Mouse (Mus musculus) retina, embryonic 14.5 days (tissue): ENCODE data around the gene Plekhg1.

ENCODE experiments used
- DNase-seq: peaks from one replicate; pipeline ENCODE4 v3.0.0-alpha.2; 2015; ENCODE audit warnings: low spot score

The Plekhg1 gene

DNA sequence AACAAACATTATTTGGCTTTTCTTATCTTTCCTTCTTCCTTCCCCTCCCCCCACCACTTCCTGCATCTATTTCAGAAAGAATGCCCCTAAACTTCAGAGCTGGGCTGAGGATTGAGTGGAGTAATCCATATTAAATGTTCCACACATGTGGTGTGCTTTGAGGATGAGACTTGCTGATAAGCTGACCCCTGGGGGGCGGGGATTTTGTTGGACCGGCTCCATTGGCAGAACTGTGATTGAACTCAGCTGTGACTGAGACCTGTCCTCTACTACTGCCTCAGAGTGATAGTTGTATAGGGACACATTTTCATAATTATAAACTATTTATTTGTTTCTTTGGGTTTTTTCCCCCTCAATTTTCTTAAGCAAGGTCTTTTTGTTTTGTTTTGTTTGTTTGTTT lies 2.9 kb downstream of the Plekhg1 start:
- DNase-seq, result no peak

GRCm38 (mm10) chr10:3743826-3744225 lies 3.7 kb downstream of the Plekhg1 start:
- no peak for DNase-seq

GRCm38 (mm10) chr10:3746794-3747518 lies 6.8 kb downstream of the Plekhg1 start:
- DNase-seq, result no peak

DNA sequence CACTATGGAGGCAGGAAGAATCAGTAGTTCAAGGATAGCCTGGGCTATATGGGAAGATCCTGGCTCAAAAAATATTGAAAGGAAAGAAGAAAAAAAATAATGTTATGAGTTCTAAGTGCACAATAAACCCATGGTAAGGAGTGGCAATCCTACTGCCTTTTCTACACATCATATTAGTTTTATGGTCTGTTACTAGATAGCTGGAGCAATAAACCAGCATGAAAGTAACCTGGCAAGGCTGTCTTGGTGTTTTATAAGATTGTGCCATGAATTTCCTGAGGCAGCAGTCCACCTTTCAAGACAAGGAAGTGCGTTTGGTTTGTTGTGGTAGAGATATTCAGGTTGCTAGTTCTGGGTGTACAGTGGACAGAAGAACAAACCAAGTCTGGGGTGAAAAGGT lies 9.4 kb downstream of the Plekhg1 start:
- DNase-seq, result no peak

DNA sequence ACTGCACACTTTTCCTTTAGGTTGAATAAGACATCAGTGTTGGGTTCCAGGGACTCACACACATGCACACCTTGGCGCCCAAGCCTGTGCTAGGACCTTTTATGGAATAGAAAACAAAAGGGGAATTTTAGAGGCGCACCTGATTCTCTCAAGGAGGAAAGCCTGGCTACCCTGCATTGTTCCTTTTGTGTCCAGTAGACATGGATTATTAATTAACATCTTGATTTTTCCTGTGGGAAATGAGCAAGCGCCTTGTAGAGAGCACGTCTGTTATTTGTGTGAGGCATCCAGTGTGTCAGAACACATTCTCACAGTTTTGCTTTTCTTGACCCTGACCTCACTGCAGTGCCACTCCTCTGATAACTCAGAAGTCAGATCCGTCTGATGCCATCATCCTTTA lies 21.8 kb downstream of the Plekhg1 start:
- no peak for DNase-seq

DNA sequence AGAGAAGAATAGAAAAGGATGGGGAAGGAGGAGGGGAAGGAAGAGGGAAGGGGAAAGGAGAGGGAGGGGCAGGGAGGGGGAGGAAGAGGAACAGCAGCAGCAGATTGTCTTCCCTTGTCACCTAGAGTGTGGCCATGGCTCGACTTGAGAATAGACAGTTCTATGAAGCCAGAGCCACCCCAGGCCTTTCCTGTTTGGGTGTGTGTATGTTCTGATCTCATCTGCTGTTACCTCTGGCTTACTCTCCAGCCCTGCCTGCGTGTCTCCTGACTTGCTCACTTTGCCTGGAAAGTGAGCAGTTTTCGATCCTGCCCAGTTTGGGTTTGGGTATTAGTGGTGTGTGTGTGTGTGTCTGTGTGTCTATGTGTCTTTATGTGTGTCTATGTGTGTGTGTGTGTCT lies 23.0 kb downstream of the Plekhg1 start:
- no peak for DNase-seq

DNA sequence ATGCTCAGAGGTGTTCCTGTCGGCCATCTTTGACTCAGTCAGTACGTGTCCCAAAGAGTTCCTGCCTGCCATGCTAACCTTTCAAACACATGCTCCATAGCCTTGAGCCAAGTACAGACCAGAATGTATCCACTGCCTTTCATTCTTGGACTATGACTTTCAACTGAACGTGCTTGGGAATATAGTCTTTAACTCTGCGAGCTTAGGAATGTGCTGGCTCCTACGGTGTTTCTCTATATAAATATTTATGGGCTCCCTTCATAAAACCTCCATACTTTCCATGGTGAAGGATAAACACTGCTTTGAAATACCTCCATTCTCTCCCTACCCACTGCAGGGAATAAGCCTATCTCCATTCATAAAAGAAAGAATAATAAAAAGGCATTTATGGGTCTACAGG lies 29.0 kb downstream of the Plekhg1 start:
- no peak for DNase-seq

DNA sequence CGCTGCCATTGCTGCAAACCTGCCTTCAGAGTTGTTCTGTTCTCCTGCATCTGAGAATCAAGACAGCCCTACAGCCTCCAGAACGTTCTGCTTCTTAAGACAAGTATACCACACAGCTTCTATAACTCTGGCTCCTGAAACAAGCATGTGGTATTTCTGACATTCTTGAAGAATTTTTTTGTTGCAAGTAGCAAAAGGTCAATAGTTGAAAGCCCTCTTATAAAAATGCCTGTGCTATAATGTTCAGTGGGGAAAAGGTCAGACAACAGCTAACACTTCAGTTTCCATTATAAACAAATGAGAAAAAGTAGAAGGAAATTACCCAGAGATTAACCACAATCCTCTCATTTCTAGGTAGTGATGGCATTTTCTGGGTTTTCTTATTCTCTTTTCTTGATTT lies 34.2 kb downstream of the Plekhg1 start:
- DNase-seq, result no peak

DNA sequence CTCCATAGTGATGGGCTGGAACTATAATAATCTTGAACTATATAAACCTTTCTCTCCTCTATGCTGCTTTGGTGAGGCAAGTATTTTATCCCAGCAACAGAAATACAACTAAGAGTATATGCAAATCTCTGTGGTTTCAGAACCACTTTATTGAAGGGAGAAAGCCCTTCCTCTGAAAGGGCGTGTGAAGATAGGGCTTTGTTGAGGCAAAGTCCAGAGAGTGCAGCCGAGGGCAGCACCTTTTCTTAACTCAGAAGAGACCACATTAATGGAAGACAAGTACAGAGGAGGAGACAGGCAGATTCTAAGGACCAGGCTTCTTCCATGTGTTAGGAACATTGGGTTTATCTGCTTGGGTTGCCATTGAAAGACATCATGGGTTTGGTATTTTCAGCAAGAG lies 36.6 kb downstream of the Plekhg1 start:
- no peak for DNase-seq

GRCm38 (mm10) chr10:3785362-3785761 lies 45.2 kb downstream of the Plekhg1 start:
- no peak for DNase-seq

GRCm38 (mm10) chr10:3786531-3786930 lies 46.4 kb downstream of the Plekhg1 start:
- DNase-seq, result no peak

DNA sequence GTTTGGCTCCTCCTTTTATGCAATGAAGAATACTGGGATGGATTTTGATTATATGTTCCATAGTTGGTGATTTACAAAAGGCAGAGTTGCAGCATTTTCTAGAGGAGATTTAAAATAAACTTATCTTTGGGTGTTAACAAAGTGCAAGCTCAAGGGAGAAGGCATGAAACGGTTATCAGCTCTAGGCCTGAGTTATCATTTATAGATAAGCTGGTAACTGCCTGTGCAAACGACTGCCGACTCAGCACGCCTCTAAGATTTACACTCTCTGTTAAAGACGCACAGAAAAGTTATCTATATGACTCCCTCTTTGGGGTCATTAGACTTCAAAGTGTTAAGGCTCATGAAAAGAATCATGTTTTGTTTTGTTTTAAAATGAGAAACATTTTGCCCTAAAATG lies 46.8 kb downstream of the Plekhg1 start:
- DNase-seq, result no peak

- DNase-seq, result no peak
These were observed 53.7 kb downstream of the Plekhg1 start for GRCm38 (mm10) chr10:3793825-3794224.

DNA sequence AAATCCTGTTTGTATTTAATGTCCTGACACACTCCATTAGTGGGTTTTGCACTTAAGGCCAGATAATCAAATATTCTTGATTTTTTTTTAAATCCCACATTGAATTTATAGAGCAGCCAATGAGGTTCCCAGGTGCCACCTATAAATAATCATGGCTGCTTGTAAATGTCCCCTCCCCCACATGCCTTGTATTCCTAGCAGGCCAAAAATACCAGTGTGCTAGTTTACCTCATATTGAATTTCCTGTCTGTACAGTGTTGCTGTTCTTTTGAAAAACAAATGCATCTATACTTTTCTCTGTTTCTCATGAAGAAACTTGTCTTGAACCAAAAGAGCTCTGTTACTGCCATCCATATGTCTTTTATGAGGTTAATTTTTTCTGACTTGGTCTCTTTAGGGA lies 59.3 kb downstream of the Plekhg1 start:
- DNase-seq, result no peak

DNA sequence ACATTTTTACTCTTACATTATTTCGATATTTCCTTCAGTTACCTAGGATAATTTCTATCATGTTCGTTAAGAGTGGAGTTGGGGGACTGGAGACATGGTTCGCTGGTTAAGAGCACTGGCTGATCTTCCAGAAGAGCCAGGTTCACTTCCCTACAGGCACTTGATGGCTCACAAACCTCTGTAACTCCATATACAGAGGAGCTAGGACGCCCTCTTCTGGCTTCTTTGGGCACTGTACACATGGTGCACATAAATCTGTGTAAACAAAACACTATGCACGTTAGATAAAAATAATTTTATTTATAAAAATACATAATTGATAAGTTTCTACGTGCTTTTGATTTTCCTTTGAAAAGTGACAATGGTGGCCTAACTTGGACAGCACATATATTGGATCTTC lies 61.1 kb downstream of the Plekhg1 start:
- DNase-seq, result no peak

DNA sequence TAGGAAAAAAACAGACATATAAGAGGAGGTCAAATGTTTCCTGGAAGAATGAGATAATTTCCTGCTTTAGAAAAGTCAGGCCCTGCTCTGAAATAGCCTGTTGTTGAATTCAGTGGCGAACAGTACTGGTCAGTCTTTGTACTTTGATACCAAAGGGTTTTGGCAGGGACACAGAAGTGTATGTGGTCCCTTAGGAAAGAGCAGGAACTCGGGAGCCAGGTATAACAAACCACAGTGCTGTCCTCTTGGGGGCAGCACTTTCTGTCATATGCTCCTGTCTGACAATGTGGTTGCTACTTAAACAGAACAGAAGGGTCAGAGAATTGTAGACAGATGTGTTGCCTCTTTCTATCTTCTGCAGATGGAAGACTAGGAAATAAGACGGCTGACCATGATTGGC lies 65.2 kb downstream of the Plekhg1 start:
- DNase-seq, result peak; percentile 20

DNA sequence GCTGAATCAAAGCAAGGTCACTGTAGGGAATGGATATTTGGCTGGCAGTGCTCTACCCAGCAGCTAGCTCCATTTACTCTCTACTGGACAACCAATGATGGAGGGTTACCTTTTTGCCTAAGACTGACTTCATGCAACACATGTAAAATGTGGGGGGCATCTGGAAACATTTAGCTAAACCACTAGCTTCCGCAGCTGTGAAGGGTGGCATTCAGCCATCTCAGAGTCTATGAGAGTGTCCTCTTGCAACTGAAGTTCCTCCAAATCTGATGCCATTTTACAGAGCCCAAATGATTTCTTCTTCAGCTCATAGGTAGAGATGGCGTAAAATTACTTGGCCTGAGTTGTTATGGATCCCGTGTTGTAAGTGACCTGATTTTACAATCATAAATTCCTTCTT lies 67.8 kb downstream of the Plekhg1 start:
- DNase-seq, result no peak

- DNase-seq, result no peak
These were observed 70.5 kb downstream of the Plekhg1 start for GRCm38 (mm10) chr10:3810476-3811273.

DNA sequence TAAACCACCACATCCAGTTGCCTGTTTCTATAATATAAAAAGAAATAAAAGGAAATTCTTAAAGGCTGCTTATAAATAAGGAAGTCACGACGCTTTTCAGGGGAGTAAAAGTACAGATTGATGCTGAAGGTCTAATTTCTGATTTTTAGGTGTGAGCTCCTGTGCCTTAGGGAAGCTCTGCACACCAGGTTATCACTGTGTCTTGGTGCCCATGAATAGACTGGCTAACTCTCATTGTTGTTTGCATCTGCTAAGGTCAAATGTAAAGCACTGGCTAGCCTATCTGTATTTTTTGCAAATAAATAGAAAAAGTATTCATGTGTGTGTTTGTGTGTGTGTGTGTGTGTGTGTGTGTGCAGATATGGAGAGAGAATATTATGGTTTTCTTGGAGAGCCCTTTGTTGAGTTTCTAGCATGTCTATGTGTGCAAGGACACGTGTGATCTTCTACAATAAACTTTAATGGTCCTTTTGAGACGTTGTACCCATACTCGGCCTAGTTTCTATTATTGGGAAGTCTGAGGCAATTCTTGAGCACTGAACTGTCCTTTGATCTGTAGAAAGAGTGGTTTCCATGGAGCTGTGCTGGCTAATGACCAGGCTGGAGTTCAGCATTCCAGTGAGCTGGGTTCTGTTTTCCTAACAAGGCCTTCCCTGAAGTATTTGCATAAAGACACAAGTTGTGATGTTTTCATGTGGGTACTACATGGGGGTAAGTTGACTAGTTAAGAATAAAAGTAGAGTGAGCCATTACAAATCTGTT lies 79.0 kb downstream of the Plekhg1 start:
- DNase-seq, result peak; percentile 54

DNA sequence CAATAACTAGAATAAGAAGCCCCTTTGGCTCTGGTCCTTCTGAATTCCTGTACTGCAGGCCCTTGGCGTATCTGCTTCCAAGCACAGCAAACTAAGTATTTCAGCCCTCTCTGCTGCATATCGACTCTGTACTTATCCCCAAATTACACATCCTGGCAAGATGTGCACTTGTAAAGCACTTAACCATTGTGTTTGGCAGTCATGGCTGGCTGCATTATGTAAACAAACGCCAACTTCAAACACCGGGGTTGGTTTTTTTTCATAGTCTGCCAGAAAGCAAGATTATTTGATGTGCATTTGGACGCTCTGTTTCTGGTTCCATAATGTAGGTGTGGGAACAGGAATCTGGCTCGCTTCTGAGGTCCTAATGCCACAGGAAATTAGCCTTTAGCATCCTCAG lies 83.7 kb downstream of the Plekhg1 start:
- DNase-seq, result no peak

GRCm38 (mm10) chr10:3826043-3826442 lies 85.9 kb downstream of the Plekhg1 start:
- DNase-seq, result no peak

DNA sequence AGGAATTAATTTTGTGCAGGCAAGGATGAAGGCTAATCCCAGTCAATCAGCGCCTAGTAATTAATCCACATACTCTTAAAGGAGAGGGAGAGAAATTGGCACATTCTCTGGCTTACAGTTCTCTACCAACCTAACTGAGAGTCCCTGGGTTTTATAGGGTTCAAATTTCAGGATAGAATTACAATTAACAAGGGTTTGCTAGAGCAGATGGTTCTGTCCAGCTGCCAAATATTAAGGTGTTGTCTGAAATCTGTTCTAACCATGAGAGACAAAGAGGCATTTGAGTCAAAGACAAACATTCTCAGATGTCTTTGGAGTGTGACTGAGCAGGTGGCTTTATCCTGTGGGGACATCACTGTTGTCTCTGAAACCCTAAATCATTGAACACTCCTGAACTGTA lies 87.2 kb downstream of the Plekhg1 start:
- no peak for DNase-seq

- DNase-seq, result no peak
These were observed 89.3 kb downstream of the Plekhg1 start for GRCm38 (mm10) chr10:3829472-3829871.
